Mouse (Mus musculus) erythroblast, embryonic 14.5 days (primary cell): Measurements from ENCODE around the gene Acap1.

Experiments
- GATA1 ChIP-seq: IDR thresholded peaks from 2 replicates; pipeline ENCODE4 v1.6.1; 2012; ENCODE audit warnings: low read length, inconsistent platforms, mixed read lengths
- TAL1 ChIP-seq: IDR thresholded peaks from 3 replicates; pipeline ENCODE4 v1.6.1; 2012; ENCODE audit warnings: low read length, inconsistent platforms, mixed read lengths

GRCm38 (mm10) chr11:69858113-69858998 is 37.0 kb downstream of the Acap1 start, which contains the start of gene Tnk1:
- no peak for TF ChIP-seq TAL1
- TF ChIP-seq GATA1, result no peak
